Mouse (Mus musculus) cortical plate, adult 2 months (tissue): Measurements from ENCODE around the gene S1pr3.

Experiments
- CTCF ChIP-seq: fragments of 200-500 bp; IDR thresholded peaks from 2 replicates; pipeline ENCODE4 v1.5.1; 2011; ENCODE audit warnings: mild to moderate bottlenecking, control low read depth, low read length; ENCODE audit not compliant: insufficient read depth; ENCODE audit errors: extremely low read depth
- POLR2A ChIP-seq: fragments of 200-500 bp; IDR thresholded peaks from 2 replicates; pipeline ENCODE4 v1.6.1; 2011; ENCODE audit warnings: mild to moderate bottlenecking, low read length, control low read depth; ENCODE audit not compliant: insufficient read depth; ENCODE audit errors: extremely low read depth

DNA sequence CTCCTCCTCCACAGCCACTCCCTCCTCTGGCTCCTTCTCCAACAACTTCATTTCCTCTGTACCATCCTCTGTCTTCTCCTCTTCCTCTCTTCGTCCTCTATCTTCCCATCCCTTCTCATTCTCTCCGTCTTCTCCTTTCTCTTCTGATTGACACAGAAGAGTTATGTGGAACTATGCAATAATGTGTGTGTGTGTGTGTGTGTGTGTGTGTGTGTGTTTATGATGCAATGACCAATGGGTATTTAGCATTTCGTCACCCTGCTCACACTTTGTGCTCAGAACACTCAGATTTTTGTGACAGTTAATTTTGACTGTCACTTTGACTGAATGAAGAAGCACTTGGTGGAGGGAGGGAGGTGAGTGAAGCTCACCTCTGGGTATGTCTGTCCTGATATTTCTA lies 39.1 kb upstream of the S1pr3 start:
- TF ChIP-seq POLR2A (no peak), CTCF (no peak)
